Mouse (Mus musculus) cerebellum, adult 2 months (tissue): ENCODE measurements at regions not wholly inside any gene's neighbourhood (a gene's known extent, or its start where the extent isn't known, plus 50 kb on each side); places are given as distances from the start of the nearest gene placed in this dataset.

Experiments
- CTCF ChIP-seq: fragments of 200-500 bp; IDR thresholded peaks from 2 replicates; pipeline ENCODE4 v1.5.1; 2011; ENCODE audit warnings: low read depth, mild to moderate bottlenecking, control low read depth, low read length, moderate library complexity, borderline replicate concordance; ENCODE audit not compliant: insufficient read depth
- POLR2A ChIP-seq: fragments of 200-500 bp; IDR thresholded peaks from 2 replicates; pipeline ENCODE4 v1.6.1; 2011; ENCODE audit warnings: low read length, control low read depth, borderline replicate concordance; ENCODE audit not compliant: insufficient read depth

- no peak for TF ChIP-seq CTCF
- TF ChIP-seq POLR2A: no peak
Measured at GRCm38 (mm10) chr12:52635121-52635878, 63.9 kb upstream of the Akap6 start.
